Comparison of ENCODE assay signal across 30 mouse cellular contexts in genomic region chr10:71170771-71171170, GRCm38 (mm10). TPM values are rescaled to one million over a fixed set of nuclear protein-coding genes. Genes with fewer than 3 reads are reported as not detected.
"Had no signal": no experiment of that assay in that cellular context is flagged by ENCODE, and none has a peak within 500 bp of the region (broad histone marks: within the 10 kb centered on the region; RNA-seq: fewer than 3 reads in every experiment).

No protein-coding gene starts in this region.

- H3K27ac ChIP-seq: embryonic facial prominence, embryonic 10.5 days; embryonic facial prominence, embryonic 12.5 days; embryonic facial prominence, embryonic 13.5 days; embryonic facial prominence, embryonic 15.5 days; forebrain, embryonic 10.5 days; forebrain, embryonic 12.5 days; forebrain, embryonic 13.5 days; forebrain, embryonic 15.5 days; gastrocnemius, adult 2 months had no signal

- H3K4me3 ChIP-seq: embryonic facial prominence, embryonic 10.5 days; embryonic facial prominence, embryonic 12.5 days; embryonic facial prominence, embryonic 13.5 days; embryonic facial prominence, embryonic 15.5 days; erythroblast, embryonic 14.5 days; forebrain, embryonic 10.5 days; forebrain, embryonic 12.5 days; forebrain, embryonic 13.5 days; forebrain, embryonic 15.5 days; gastrocnemius, adult 2 months had no signal

- H3K4me1 ChIP-seq: embryonic facial prominence, embryonic 10.5 days; embryonic facial prominence, embryonic 12.5 days; embryonic facial prominence, embryonic 13.5 days; embryonic facial prominence, embryonic 15.5 days; forebrain, embryonic 10.5 days; forebrain, embryonic 12.5 days; forebrain, embryonic 13.5 days; forebrain, embryonic 15.5 days had no signal

- H3K27me3 ChIP-seq: embryonic facial prominence, embryonic 12.5 days; embryonic facial prominence, embryonic 13.5 days; embryonic facial prominence, embryonic 15.5 days; forebrain, embryonic 12.5 days; forebrain, embryonic 13.5 days; forebrain, embryonic 15.5 days had no signal

- H3K9ac ChIP-seq: embryonic facial prominence, embryonic 12.5 days; embryonic facial prominence, embryonic 13.5 days; embryonic facial prominence, embryonic 15.5 days; forebrain, embryonic 12.5 days; forebrain, embryonic 13.5 days; forebrain, embryonic 15.5 days; forebrain, postnatal 0 days had no signal

- H3K9me3 ChIP-seq: embryonic facial prominence, embryonic 10.5 days; embryonic facial prominence, embryonic 12.5 days; embryonic facial prominence, embryonic 13.5 days; embryonic facial prominence, embryonic 15.5 days; forebrain, embryonic 10.5 days; forebrain, embryonic 12.5 days; forebrain, embryonic 15.5 days had no signal

- H3K4me2 ChIP-seq: embryonic facial prominence, embryonic 12.5 days; embryonic facial prominence, embryonic 13.5 days; embryonic facial prominence, embryonic 15.5 days; forebrain, embryonic 12.5 days; forebrain, embryonic 13.5 days; forebrain, embryonic 15.5 days had no signal

- ATAC-seq: forebrain, embryonic 13.5 days; forebrain, embryonic 14.5 days; forebrain, embryonic 15.5 days; forebrain, embryonic 16.5 days; forebrain, postnatal 0 days had no signal

- DNase-seq: cerebellum, adult 18-20 months; cerebellum, adult 2 months; cerebellum, adult 8-10 months; cerebellum, adult 9-10 months; cerebellum, adult 9-11 months; cerebellum, postnatal 10 days; cerebellum, postnatal 14 days; cerebellum, postnatal 25 days; cerebellum, postnatal 36 days; embryo, embryonic 11 days; forebrain, postnatal 0 days; gastrocnemius, adult 2 months; gastrocnemius, postnatal 10 days; gastrocnemius, postnatal 14 days; gastrocnemius, postnatal 25 days; gastrocnemius, postnatal 36 days; heart, adult 18-20 months had no signal

- H3K36me3 ChIP-seq: embryonic facial prominence, embryonic 10.5 days; embryonic facial prominence, embryonic 12.5 days; embryonic facial prominence, embryonic 13.5 days; embryonic facial prominence, embryonic 15.5 days; forebrain, embryonic 10.5 days; forebrain, embryonic 12.5 days; forebrain, embryonic 15.5 days had no signal

RNA-seq across cellular contexts. Expression of gene Bicc1, which starts 11.3 kb away (rescaled TPM):
- total RNA-seq: common myeloid progenitor, adult 5-6 weeks; granulocyte monocyte progenitor cell, adult 5-6 weeks had no signal
- polyA plus RNA-seq: erythroblast, embryonic 14.5 days had no signal
